Mouse (Mus musculus): Measurements from ENCODE around the gene Ap2m1.

Gene Ap2m1

GRCm38 (mm10) chr16:20529375-20529774 is 5.9 kb upstream of the Ap2m1 start:
- DNase-seq (ENCODE audit: low spot score in 2 of 2) = no peak

DNA sequence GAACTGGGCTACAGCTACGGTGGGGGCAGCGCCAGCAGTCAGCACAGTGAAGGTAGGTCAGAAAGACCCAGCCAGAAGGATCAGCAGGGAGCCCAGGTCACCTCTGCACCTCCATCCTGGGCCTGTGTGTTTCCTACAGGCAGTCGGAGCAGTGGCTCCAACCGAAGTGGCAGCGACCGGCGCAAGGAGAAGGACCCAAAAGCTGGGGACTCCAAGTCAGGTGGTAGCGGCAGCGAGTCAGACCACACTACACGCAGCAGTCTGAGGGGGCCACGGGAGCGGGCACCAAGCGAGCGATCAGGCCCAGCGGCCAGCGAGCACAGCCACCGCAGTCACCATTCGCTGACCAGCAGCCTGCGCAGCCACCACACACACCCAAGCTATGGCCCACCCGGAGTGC is 4.3 kb upstream of the Ap2m1 start:
- DNase-seq (ENCODE audit: low spot score in 2 of 2) = no peak

- DNase-seq (ENCODE audit: low spot score in 2 of 2) = no peak
These were observed 522 bp upstream of the Ap2m1 start for GRCm38 (mm10) chr16:20534617-20535295.

- DNase-seq (ENCODE audit: low spot score in 2 of 2) = no peak
These were observed 895 bp downstream of the Ap2m1 start for GRCm38 (mm10) chr16:20536081-20536665.

- DNase-seq (ENCODE audit: low spot score in 2 of 2) = peak in 1 of 2 experiments; percentile 47
These were observed 1.8 kb downstream of the Ap2m1 start for GRCm38 (mm10) chr16:20537071-20537471.

DNA sequence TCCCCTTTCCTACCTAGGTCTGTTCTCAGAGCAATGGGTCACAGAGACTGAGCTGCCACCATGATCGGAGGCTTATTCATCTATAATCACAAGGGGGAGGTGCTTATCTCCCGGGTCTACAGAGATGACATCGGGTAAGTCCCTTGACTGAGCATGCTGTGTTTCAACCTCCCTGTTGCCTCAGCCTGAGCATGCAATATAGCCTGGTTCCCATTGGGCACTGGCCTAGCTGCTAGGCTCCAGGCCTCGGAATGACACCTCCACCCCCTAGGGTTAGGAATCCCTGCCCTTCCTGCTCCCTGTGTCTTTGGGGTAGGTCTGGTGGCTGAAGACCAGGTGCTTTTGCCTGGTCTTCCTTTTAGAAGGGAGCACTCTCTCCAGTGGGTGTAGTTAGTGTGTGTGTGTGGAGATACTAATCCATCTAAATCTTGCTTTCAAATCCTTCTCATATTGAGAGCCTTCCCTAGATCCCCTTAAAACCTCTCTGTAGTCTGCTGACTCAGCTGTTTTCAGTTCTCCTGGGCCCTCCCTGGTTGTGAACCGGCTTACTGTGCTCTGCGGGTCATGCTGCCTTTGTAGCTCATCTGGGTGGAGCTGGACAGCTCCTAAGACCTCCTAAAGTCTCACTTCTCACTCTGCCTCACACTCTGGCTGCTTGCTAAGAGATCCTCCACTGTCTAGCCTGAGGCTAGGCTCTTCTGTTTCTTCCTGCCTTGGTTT is 2.5 kb downstream of the Ap2m1 start:
- DNase-seq (ENCODE audit: low spot score in 2 of 2) = no peak

DNA sequence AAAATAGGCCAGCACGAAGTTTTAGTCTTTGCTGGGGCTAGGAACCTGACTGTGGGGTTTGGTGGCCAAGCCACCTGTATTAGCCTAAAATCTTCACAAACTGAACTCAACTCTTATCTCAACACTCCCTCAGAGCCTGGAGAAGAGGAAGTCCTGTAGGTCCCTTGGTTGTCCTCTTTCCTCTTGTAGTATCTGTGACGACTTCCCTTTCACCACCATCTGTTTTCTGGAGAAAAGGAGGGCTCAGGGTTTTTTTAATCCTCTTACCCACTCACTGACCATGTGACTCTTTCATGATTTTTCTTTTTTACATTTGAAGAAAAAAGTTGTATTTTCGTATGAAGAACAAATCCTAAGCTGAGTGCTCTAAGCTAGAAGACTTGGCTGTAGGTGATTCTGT is 4.4 kb downstream of the Ap2m1 start:
- no peak for DNase-seq (ENCODE audit: low spot score in 2 of 2)

DNA sequence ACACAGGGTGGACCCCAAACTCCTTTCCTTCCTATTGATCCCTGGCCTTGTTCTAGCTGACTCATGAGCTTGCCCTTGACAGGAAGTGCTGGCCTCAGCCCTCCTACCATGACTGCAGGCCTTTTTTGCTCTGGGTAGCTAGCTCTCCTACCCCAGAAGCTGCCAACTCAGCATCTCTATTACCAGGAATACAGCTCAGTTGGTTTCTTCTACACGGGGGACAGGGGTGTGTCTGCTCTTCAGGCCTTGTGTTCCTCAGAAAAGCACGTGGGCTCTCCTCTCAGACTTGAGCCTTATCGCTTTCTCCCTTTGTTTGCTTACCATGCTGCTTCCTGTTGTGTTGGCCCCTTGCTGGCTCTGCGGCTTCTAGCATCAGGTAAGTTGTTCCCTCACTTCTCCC is 5.2 kb downstream of the Ap2m1 start:
- DNase-seq (ENCODE audit: low spot score in 2 of 2) = no peak

- DNase-seq (ENCODE audit: low spot score in 2 of 2) = no peak
These were observed 10.4 kb downstream of the Ap2m1 start for GRCm38 (mm10) chr16:20545696-20546095.

GRCm38 (mm10) chr16:20547423-20547822 is 12.1 kb downstream of the Ap2m1 start:
- no peak for DNase-seq (ENCODE audit: low spot score in 2 of 2)

DNA sequence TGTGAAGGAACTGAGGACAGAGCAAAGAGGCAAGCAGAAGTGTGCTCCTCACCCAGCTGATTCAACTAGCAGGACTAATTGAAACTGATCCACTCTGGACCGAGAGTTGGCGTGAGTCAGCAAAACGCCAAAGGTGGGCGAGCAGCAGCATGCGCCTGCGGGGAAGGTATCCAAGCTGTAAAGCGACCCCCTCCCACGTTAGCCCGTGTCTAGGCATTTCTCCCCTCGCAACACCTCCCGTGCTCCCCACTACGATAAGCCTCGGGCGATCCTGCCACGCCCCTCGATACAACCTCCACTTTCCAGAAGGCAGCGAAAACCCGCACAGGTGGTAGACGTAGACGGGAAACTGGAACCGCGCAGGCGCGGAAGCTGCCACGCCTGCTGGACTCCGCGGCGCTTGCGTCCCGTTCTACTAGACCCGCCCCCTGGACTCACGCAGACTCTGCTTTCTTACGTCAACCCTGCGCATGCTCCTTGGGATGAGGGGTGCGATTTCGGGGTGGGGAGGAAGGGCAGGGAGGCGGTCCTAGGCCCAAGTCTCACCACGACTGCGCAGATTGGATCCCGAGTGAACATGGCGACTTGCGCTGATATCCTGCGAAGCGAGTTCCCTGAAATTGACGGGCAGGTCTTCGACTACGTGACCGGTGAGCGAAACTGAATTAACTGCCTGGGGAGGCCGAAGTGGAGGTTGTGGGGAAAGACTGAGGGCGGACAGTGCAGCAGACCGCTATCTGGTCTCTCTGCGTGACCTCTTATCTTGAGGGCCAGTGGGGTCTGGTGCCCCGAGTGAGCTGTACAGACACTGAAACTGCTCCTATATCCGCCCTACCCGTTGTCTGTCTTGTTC is 13.0 kb downstream of the Ap2m1 start, which contains the start of gene Abcf3:
Abcf3 (plus strand) TSS at position 482 of the 853 bp plus-strand sequence.
- DNase-seq (ENCODE audit: low spot score in 2 of 2) = peak; percentile 98

DNA sequence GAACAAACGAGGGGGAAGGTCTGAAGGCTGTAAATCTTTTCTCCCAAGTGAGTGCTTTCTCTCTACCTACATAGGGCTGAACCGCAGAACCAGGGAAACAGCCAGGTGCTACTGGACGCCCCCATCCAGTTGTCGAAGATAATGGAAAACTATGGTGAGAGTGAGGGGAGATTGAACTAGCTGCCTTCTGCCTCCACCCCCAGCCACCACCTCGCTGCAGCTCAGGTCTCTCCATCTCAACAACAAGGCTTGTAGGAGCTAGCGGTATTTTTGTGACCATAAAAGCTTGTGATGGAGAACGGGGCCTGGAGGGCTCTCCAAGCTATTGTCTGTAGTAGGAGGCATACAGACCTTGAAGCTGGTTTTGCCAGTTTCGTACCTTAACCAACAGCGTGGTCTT is 13.9 kb downstream of the Ap2m1 start:
- DNase-seq (ENCODE audit: low spot score in 2 of 2) = no peak

- no peak for DNase-seq (ENCODE audit: low spot score in 2 of 2)
These were observed 16.4 kb downstream of the Ap2m1 start for GRCm38 (mm10) chr16:20551691-20552090.

GRCm38 (mm10) chr16:20552594-20552993 is 17.3 kb downstream of the Ap2m1 start:
- no peak for DNase-seq (ENCODE audit: low spot score in 2 of 2)

GRCm38 (mm10) chr16:20555000-20555399 is 19.7 kb downstream of the Ap2m1 start:
- no peak for DNase-seq (ENCODE audit: low spot score in 2 of 2)

DNA sequence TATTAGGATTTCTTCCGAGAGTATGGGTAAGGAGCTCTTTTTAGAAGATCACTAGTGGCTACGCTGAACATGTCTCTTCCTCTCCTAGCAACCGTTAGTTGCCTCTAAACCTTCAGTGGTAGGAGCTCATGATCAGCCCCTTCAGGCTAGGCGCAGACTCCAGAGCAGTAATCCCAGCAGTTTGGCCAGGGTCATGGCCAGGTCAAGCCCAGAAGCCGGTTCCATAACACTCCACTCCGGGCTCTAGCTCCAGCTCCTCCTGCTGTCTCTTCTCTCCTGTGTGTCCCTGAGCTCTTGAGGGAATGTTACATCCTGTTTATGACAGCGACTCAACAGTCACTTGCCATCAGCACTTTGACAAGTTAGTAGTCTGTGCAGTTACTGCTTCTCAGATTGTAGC is 22.1 kb downstream of the Ap2m1 start:
- no peak for DNase-seq (ENCODE audit: low spot score in 2 of 2)

DNA sequence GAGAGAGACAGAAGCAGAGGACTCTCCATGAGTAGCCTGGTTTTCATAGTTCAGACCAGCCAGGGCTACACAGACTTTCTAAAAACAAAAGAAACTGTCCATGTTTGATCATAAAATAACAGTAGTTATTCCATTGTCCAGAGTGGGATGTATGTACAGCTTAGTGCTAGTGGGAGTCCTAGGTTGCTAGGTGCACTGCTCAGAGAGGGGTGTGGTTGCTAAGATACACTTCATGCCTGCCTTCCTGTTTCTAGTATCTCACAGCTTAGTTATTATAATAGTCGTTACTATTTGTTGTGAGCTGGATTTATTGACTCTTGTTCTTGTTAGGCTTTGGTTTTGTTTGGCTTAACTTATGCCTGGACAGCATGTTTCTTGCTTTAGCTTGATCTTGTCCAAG is 29.8 kb downstream of the Ap2m1 start:
- DNase-seq (ENCODE audit: low spot score in 2 of 2) = no peak

- peak; percentile 45 to 55 for DNase-seq (ENCODE audit: low spot score in 2 of 2)
These were observed 54.2 kb downstream of the Ap2m1 start, which contains the start of gene Vwa5b2 for GRCm38 (mm10) chr16:20589366-20589938. Gene Vwa5b2 (plus strand): TSS chr16:20589471.

DNA sequence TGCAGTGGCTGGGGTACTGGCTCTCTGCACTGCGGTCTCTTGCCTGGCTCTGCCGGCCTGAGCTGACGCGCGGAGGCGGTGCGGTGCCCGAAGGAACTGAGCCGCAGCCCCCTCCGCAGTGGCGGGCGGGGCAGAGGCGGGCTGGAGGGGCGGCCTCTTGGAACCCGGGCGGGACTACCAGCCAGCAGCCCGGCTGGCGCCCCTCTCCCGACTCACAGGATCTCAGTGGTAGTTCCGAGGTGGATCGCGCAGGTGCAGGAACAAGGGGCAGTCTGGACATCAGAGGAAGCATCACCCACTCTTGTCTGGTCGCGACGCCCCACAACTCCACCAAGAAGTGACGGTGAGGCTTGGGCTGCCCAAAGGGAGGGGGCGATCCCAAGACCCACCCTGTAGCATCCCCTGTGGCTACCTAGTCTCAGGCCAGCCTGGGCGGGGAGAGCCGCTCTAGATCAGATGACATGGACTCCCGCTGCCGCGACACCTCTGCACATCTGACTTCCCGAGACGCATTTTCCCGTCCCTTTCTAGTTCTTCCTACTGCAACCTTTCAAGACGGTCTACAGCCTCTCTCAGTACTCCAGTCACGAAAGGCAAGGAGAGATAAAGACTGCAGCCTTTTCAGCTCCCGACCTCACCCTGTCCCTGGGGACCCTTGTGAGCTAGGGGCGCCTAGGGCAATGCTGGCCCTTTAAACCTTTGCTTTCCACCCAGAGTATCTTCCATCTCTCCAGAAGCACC is 54.8 kb downstream of the Ap2m1 start:
- DNase-seq (ENCODE audit: low spot score in 2 of 2) = peak; percentile 59 to 66

DNA sequence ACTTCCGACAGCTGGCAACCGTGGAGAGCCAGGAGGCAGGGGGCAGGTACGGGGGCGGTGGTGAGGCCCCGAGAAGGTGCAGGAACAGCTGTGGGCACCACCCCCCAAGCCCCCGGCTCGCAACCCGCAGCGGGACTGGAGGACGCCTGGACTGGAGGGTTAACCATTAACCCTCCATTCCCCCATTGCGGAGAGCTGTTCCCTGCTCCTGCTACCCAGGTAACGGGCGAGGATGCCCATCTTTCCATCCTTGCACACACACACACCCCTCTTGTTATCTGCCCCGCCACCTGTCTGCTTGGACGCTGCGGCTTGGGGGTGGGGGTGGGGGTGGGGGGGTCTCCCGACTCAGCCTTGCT is 55.4 kb downstream of the Ap2m1 start:
- no peak for DNase-seq (ENCODE audit: low spot score in 2 of 2)

Data from frontal cortex, postnatal 36 days (tissue).